Mouse (Mus musculus): Measurements from ENCODE around the gene Gatad2a.

- TF ChIP-seq CTCF (IDR thresholded peaks at IDR 0.05; ENCODE audit: low read depth, low read length) (no peak), GATA1 (IDR thresholded peaks at IDR 0.05; ENCODE audit: borderline replicate concordance, low read length) (no peak), GATA2 (IDR thresholded peaks at IDR 0.05; ENCODE audit: borderline replicate concordance, low read depth, low read length) (no peak)
These were observed 115.3 kb downstream of the Gatad2a start for GRCm38 (mm10) chr8:69880841-69881240.
